In genomic region chr5:150159151-150159550, GRCm38 (mm10) we compare ENCODE assay signal across 22 mouse cellular contexts. TPM values are rescaled to one million over a fixed set of nuclear protein-coding genes. Genes with fewer than 3 reads are reported as not detected.
DNase-seq lines count a peak whose midpoint lies in the region; ATAC-seq lines count a peak whose summit lies in the region.
"Had no signal": no experiment of that assay in that cellular context is flagged by ENCODE, and none has a peak within 500 bp of the region (broad histone marks: within the 10 kb centered on the region; RNA-seq: fewer than 3 reads in every experiment).

No protein-coding gene starts in this region.

- no peak for ATAC-seq in embryonic facial prominence, embryonic 15.5 days (ENCODE audit: insufficient number of reproducible peaks, low FRiP score, low TSS enrichment, low read depth)
- no peak for ATAC-seq in hindbrain, embryonic 11.5 days (ENCODE audit: low FRiP score)
- ATAC-seq: forebrain, postnatal 0 days; hindbrain, postnatal 0 days; intestine, postnatal 0 days; liver, postnatal 0 days had no signal

- H3K4me1 ChIP-seq in embryonic facial prominence, embryonic 15.5 days: 0 out of 2 replicates have a peak, but pooled peaks cover 5% of the 10 kb centered on the region
- H3K4me1 ChIP-seq in hindbrain, embryonic 11.5 days (replicated peaks; ENCODE audit: control insufficient read depth, insufficient read depth, low read length): no peaks in the 10 kb centered on the region

- H3K9me3 ChIP-seq in embryonic facial prominence, embryonic 15.5 days (replicated peaks): no peaks in the 10 kb centered on the region
- H3K9me3 ChIP-seq in hindbrain, embryonic 11.5 days (ENCODE audit: control insufficient read depth, low read length): no peaks in the 10 kb centered on the region
- H3K9me3 ChIP-seq: embryonic facial prominence, embryonic 12.5 days; limb, embryonic 10.5 days; midbrain, embryonic 10.5 days had no signal

- 0 out of 2 replicates have a peak overlapping the region, but pooled peaks have one; percentile 24 for H3K27ac ChIP-seq in embryonic facial prominence, embryonic 15.5 days (replicated peaks)
- no peak overlapping the region for H3K27ac ChIP-seq in hindbrain, embryonic 11.5 days (ENCODE audit: low read depth, low read length)
- H3K27ac ChIP-seq: embryonic facial prominence, embryonic 12.5 days; hindbrain, postnatal 0 days; left cerebral cortex, adult 2 months; limb, embryonic 10.5 days; midbrain, embryonic 10.5 days had no signal

- 19% methylated on average over 5 of the region's 5 CpGs for WGBS in embryonic facial prominence, embryonic 15.5 days
- 67% methylated on average over 5 of the region's 5 CpGs for WGBS in hindbrain, embryonic 11.5 days

- no peak overlapping the region for H3K4me2 ChIP-seq in embryonic facial prominence, embryonic 15.5 days (replicated peaks)
- no peak overlapping the region for H3K4me2 ChIP-seq in hindbrain, embryonic 11.5 days (replicated peaks; ENCODE audit: low read depth, low read length)
- H3K4me2 ChIP-seq: embryonic facial prominence, embryonic 12.5 days had no signal

- peak; percentile 85 for DNase-seq in heart, adult 11 months
- no peak for DNase-seq in heart, adult 9 months (ENCODE audit: low spot score in 2 of 2)
- DNase-seq in lung, postnatal 36 days: peak; percentile 30
- DNase-seq in lung, postnatal 14 days: no peak
- no peak for DNase-seq in hindbrain, embryonic 11.5 days (ENCODE audit: low spot score)
- no peak for DNase-seq in retina, postnatal 1 day
- DNase-seq: cerebellum, adult 18-20 months; cerebellum, postnatal 36 days; forebrain, postnatal 0 days; heart, adult 18-20 months; heart, postnatal 4 days; layer of hippocampus, adult 9-11 months; liver, postnatal 0 days; lung, postnatal 4 days; thymus, adult 2 months had no signal

- H3K9ac ChIP-seq in embryonic facial prominence, embryonic 15.5 days: no peak overlapping the region
- no peak overlapping the region for H3K9ac ChIP-seq in hindbrain, embryonic 11.5 days (ENCODE audit: low read depth, low read length)
- H3K9ac ChIP-seq: embryonic facial prominence, embryonic 12.5 days; forebrain, postnatal 0 days; liver, postnatal 0 days had no signal

- no peaks in the 10 kb centered on the region for H3K27me3 ChIP-seq in embryonic facial prominence, embryonic 15.5 days
- no peaks in the 10 kb centered on the region for H3K27me3 ChIP-seq in hindbrain, embryonic 11.5 days (ENCODE audit: control insufficient read depth, insufficient read depth, low read length)
- H3K27me3 ChIP-seq: embryonic facial prominence, embryonic 12.5 days had no signal

- no peak overlapping the region for H3K4me3 ChIP-seq in embryonic facial prominence, embryonic 15.5 days (replicated peaks)
- no peak overlapping the region for H3K4me3 ChIP-seq in hindbrain, embryonic 11.5 days (ENCODE audit: low read depth, low read length)
- H3K4me3 ChIP-seq: embryonic facial prominence, embryonic 12.5 days; left cerebral cortex, adult 2 months; limb, embryonic 10.5 days; midbrain, embryonic 10.5 days had no signal

- H3K36me3 ChIP-seq in embryonic facial prominence, embryonic 15.5 days: no peaks in the 10 kb centered on the region
- H3K36me3 ChIP-seq in hindbrain, embryonic 11.5 days (ENCODE audit: control insufficient read depth, insufficient read depth, low read length): no peaks in the 10 kb centered on the region
- H3K36me3 ChIP-seq: embryonic facial prominence, embryonic 12.5 days; limb, embryonic 10.5 days; midbrain, embryonic 10.5 days had no signal

RNA-seq across cellular contexts. Expression of gene Fry, which starts 40.7 kb away (rescaled TPM):
- polyA plus RNA-seq in embryonic facial prominence, embryonic 15.5 days (2015; fragmentation: Nextera tagmentation; extraction: Ambion mirVana): 9.8 and 11.4 TPM in 2 replicates
- 14.3 and 22.4 TPM in 2 replicates for polyA plus RNA-seq in hindbrain, embryonic 11.5 days (2014; fragmentation: Nextera tagmentation; extraction: Ambion mirVana)

Comparison
In these comparisons a context has a peak if more than half of its experiments do, and no peak if none do; other contexts are left out.
1. DNase-seq: peak in heart, adult 11 months (single experiment) and lung, postnatal 36 days (single experiment); none in heart, adult 9 months (0 of 2), lung, postnatal 14 days (single experiment), hindbrain, embryonic 11.5 days (single experiment) and retina, postnatal 1 day (single experiment).